Mouse (Mus musculus): ENCODE measurements around the gene Sh2b2.

DNA sequence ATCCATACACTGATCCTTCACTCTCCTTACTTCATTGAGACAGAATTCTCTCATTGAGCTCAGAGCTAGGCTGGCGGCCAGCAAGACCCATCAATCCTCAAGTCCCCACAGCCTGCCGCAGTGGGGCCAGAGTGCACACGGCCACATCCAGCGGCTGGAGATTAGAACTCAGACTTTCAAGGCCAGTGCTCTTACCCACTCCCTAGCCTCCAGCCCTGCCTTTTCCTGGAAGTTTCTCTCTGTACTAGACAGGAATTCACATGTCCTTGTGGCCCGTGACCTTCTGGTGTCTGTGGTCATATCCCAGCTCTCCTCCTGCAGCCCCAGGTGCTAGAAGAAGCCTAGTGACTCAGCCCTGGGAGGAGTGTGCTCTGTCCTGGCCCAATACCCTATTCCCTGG is 9.7 kb downstream of the Sh2b2 start:
- TF ChIP-seq POLR2A (IDR thresholded peaks at IDR 0.05; ENCODE audit: low read depth, low read length) (no peak), CTCF (IDR thresholded peaks at IDR 0.05; ENCODE audit: borderline replicate concordance, insufficient read depth, low read length) (no peak)
